Mouse (Mus musculus) limb, embryonic 14.5 days (tissue): Measurements from ENCODE around the gene Erbb3. TPM values are rescaled to one million over a fixed set of nuclear protein-coding genes. Genes with fewer than 3 reads are reported as not detected.

Experiments
- ATAC-seq: fragments of 200-750 bp; cut with Nextera tagmentation; 2 replicates; pipeline ENCODE4 v1.8.0; 2017; ENCODE audit warnings: low read depth, moderate number of reproducible peaks, moderate TSS enrichment; ENCODE audit not compliant: low FRiP score
- DNase-seq: peaks from one replicate; pipeline ENCODE4 v3.0.0-alpha.2; 2015; ENCODE audit warnings: low spot score
- H3K27ac ChIP-seq: fragments of 300-500 bp; sonication (generic); replicated peaks from 2 replicates; pipeline ENCODE4 v1.5.1; 2014; ENCODE audit warnings: low read depth, mild to moderate bottlenecking, low read length, moderate library complexity, mixed read lengths
- H3K27me3 ChIP-seq: fragments of 300-500 bp; sonication (generic); 2 replicates; pipeline ENCODE4 v1.6.1; 2014; ENCODE audit warnings: low read length, mixed read lengths; ENCODE audit not compliant: control insufficient read depth, insufficient read depth
- H3K36me3 ChIP-seq: fragments of 300-500 bp; sonication (generic); 2 replicates; pipeline ENCODE4 v1.6.1; 2014; ENCODE audit warnings: mild to moderate bottlenecking, low read length, moderate library complexity, mixed read lengths; ENCODE audit not compliant: control insufficient read depth, insufficient read depth
- H3K4me1 ChIP-seq: fragments of 300-500 bp; sonication (generic); 2 replicates; pipeline ENCODE4 v1.6.1; 2014; ENCODE audit warnings: antibody characterized with exemption, low read length, mixed read lengths; ENCODE audit not compliant: control insufficient read depth, insufficient read depth
- H3K4me2 ChIP-seq: fragments of 300-500 bp; sonication (generic); replicated peaks from 2 replicates; pipeline ENCODE4 v1.6.1; 2014; ENCODE audit warnings: low read depth, mild to moderate bottlenecking, low read length, moderate library complexity; ENCODE audit not compliant: severe bottlenecking
- H3K4me3 ChIP-seq: fragments of 300-500 bp; sonication (generic); replicated peaks from 2 replicates; pipeline ENCODE4 v1.5.1; 2014; ENCODE audit warnings: low read length
- H3K9ac ChIP-seq: fragments of 300-500 bp; sonication (generic); 2 replicates; pipeline ENCODE4 v1.6.1; 2014; ENCODE audit warnings: mild to moderate bottlenecking, low read depth, low read length, moderate library complexity; ENCODE audit not compliant: severe bottlenecking
- H3K9me3 ChIP-seq: fragments of 300-500 bp; sonication (generic); 2 replicates; pipeline ENCODE4 v1.6.1; 2016; ENCODE audit warnings: low read length; ENCODE audit not compliant: control insufficient read depth
- POLR2A ChIP-seq: fragments of 200-500 bp; IDR thresholded peaks from 2 replicates; pipeline ENCODE4 v1.8.0; 2012; ENCODE audit warnings: inconsistent platforms, mild to moderate bottlenecking, moderate library complexity, borderline replicate concordance; ENCODE audit not compliant: insufficient read depth, insufficient read length; ENCODE audit errors: extremely low read depth
- WGBS: fragments of 180-500 bp; shearing (Covaris S2); extraction: QIAGEN DNeasy Blood & Tissue Kit; methylation state at CpG from one replicate; pipeline ENCODE4 v1.1.7; 2014; 5-methylcytosine and 5-hydroxymethylcytosine counted together
- polyA plus RNA-seq, 2 experiments: library from polyadenylated mRNA; depleted of rRNA in 1 of 2; stranded (reverse) in 1 of 2; unstranded in 1 of 2; fragments of >200 nt; fragmentation: Nextera tagmentation in 1 of 2; extraction: Ambion mirVana in 1 of 2; gene quantifications; 2 replicates each; pipeline versions ENCODE4 v1.2.1 to v1.2.3; 2012 to 2014

The Erbb3 gene
- polyA plus RNA-seq, 2 experiments: 18.2 to 21.1 TPM

GRCm38 (mm10) chr10:128588136-128588535 lies 1.3 kb downstream of the Erbb3 start:
- Histone ChIP-seq H3K27ac (no peak overlapping the region), H3K4me1 (peaks cover 7% of the 10 kb centered on the region; the same call in 1 of the 2 replicates), H3K9ac (no peak overlapping the region), H3K27me3 (peaks cover 31% of the 10 kb centered on the region), H3K4me3 (peak overlapping the region; percentile 62), H3K36me3 (no peaks in the 10 kb centered on the region), H3K9me3 (no peaks in the 10 kb centered on the region), H3K4me2 (peak overlapping the region; percentile 99)
- ATAC-seq (peak; percentile 16; the same call in 1 of the 2 replicates), DNase-seq (no peak)
- WGBS: 50% methylated on average over 1 of the region's 1 CpGs
- TF ChIP-seq POLR2A: no peak

- H3K4me3 ChIP-seq: peak overlapping the region; percentile 62
- H3K9ac ChIP-seq: no peak overlapping the region
- DNase-seq (no peak), ATAC-seq (no peak)
- WGBS: 46% methylated on average over 8 of the region's 8 CpGs
- peaks cover 7% of the 10 kb centered on the region; the same call in 1 of the 2 replicates for H3K4me1 ChIP-seq
- no peak overlapping the region for H3K27ac ChIP-seq
- no peaks in the 10 kb centered on the region for H3K36me3 ChIP-seq
- no peak for TF ChIP-seq POLR2A
- peak overlapping the region; percentile 99 for H3K4me2 ChIP-seq
- no peaks in the 10 kb centered on the region for H3K9me3 ChIP-seq
- peaks cover 31% of the 10 kb centered on the region for H3K27me3 ChIP-seq
Observed at GRCm38 (mm10) chr10:128587697-128588096, 1.8 kb downstream of the Erbb3 start.

- H3K4me1 ChIP-seq: peaks cover 7% of the 10 kb centered on the region; the same call in 1 of the 2 replicates
- no peak overlapping the region for H3K27ac ChIP-seq
- DNase-seq (no peak), ATAC-seq (no peak)
- H3K4me2 ChIP-seq: peak overlapping the region; percentile 99
- WGBS: 47% methylated on average over 4 of the region's 4 CpGs
- H3K9me3 ChIP-seq: no peaks in the 10 kb centered on the region
- H3K9ac ChIP-seq: no peak overlapping the region
- TF ChIP-seq POLR2A: no peak
- H3K36me3 ChIP-seq: no peaks in the 10 kb centered on the region
- H3K27me3 ChIP-seq: peaks cover 31% of the 10 kb centered on the region
- H3K4me3 ChIP-seq: no peak overlapping the region; the same call in 1 of the 2 replicates
Observed at GRCm38 (mm10) chr10:128587120-128587519, 2.3 kb downstream of the Erbb3 start.

GRCm38 (mm10) chr10:128586546-128586945 lies 2.9 kb downstream of the Erbb3 start:
- Histone ChIP-seq H3K4me3 (no peak overlapping the region; the same call in 1 of the 2 replicates), H3K27me3 (peaks cover 31% of the 10 kb centered on the region), H3K27ac (no peak overlapping the region), H3K36me3 (no peaks in the 10 kb centered on the region), H3K4me1 (peaks cover 7% of the 10 kb centered on the region; the same call in 1 of the 2 replicates), H3K9ac (no peak overlapping the region), H3K4me2 (peak overlapping the region; percentile 99; the same call in 1 of the 2 replicates), H3K9me3 (no peaks in the 10 kb centered on the region)
- ATAC-seq (no peak), DNase-seq (no peak)
- WGBS: 8% methylated on average over 1 of the region's 1 CpGs
- no peak for TF ChIP-seq POLR2A

GRCm38 (mm10) chr10:128584386-128584785 lies 5.1 kb downstream of the Erbb3 start:
- no peak for TF ChIP-seq POLR2A
- no peaks in the 10 kb centered on the region for H3K36me3 ChIP-seq
- H3K9ac ChIP-seq: no peak overlapping the region
- peak; percentile 66 for DNase-seq
- H3K4me3 ChIP-seq: no peak overlapping the region
- ATAC-seq: no peak
- H3K27me3 ChIP-seq: peaks cover 26% of the 10 kb centered on the region
- H3K27ac ChIP-seq: no peak overlapping the region
- WGBS: 12% methylated on average over 4 of the region's 4 CpGs
- H3K4me2 ChIP-seq: no peak overlapping the region
- H3K9me3 ChIP-seq: no peaks in the 10 kb centered on the region
- peaks cover 7% of the 10 kb centered on the region; the same call in 1 of the 2 replicates for H3K4me1 ChIP-seq
